Mouse (Mus musculus): ENCODE measurements around the gene Olfr2. TPM values are rescaled to one million over a fixed set of nuclear protein-coding genes. Genes with fewer than 3 reads are reported as not detected.
"Not testable (repeated sequence)": the region's sequence is repeated elsewhere in the genome, so short reads cannot be mapped to it uniquely, and the experiment has no call there.

Olfr2 gene
- not detected in 2 replicates for polyA plus RNA-seq (2015; fragmentation: Nextera tagmentation; extraction: Ambion mirVana)

GRCm38 (mm10) chr7:107005972-107006371, at the start of gene Olfr2:
TSS of gene Olfr2 (minus strand) at chr7:107006072.
- H3K36me3 ChIP-seq: no peaks in the 10 kb centered on the region
- no peak within 1 kb of the TSS for H3K9ac ChIP-seq
- no peaks in the 10 kb centered on the region for H3K4me1 ChIP-seq (replicated peaks)
- H3K9me3 ChIP-seq (replicated peaks): no peaks in the 10 kb centered on the region
- no peak within 1 kb of the TSS for H3K4me3 ChIP-seq
- no peak within 1 kb of the TSS for H3K27ac ChIP-seq
- no peak for ATAC-seq (replicated peaks; ENCODE audit: insufficient number of reproducible peaks, insufficient read depth, low FRiP score, low read depth)
- H3K27me3 ChIP-seq: no peaks in the 10 kb centered on the region
- WGBS: 50% methylated on average over 1 of the region's 1 CpGs
- H3K4me2 ChIP-seq: no peak within 1 kb of the TSS

- ATAC-seq (replicated peaks; ENCODE audit: insufficient number of reproducible peaks, insufficient read depth, low FRiP score, low read depth): no peak
- H3K9me3 ChIP-seq (replicated peaks): no peaks in the 10 kb centered on the region
- H3K9ac ChIP-seq: no peak overlapping the region
- no peaks in the 10 kb centered on the region for H3K27me3 ChIP-seq
- no peaks in the 10 kb centered on the region for H3K36me3 ChIP-seq
- no peaks in the 10 kb centered on the region for H3K4me1 ChIP-seq (replicated peaks)
- no peak overlapping the region for H3K4me3 ChIP-seq
- H3K4me2 ChIP-seq: no peak overlapping the region
- no peak overlapping the region for H3K27ac ChIP-seq
- WGBS: 23% methylated on average over 3 of the region's 3 CpGs
Observed at GRCm38 (mm10) chr7:107047578-107047977, 41.7 kb upstream of the Olfr2 start.

- no peak for ATAC-seq (replicated peaks; ENCODE audit: insufficient number of reproducible peaks, insufficient read depth, low FRiP score, low read depth)
- Histone ChIP-seq H3K9me3 (replicated peaks) (no peaks in the 10 kb centered on the region), H3K27me3 (no peaks in the 10 kb centered on the region), H3K36me3 (no peaks in the 10 kb centered on the region), H3K9ac (no peak overlapping the region), H3K27ac (no peak overlapping the region), H3K4me3 (no peak overlapping the region), H3K4me1 (replicated peaks) (no peaks in the 10 kb centered on the region), H3K4me2 (no peak overlapping the region)
- WGBS: 2% methylated on average over 5 of the region's 5 CpGs
Observed at GRCm38 (mm10) chr7:107045833-107046232, 40.0 kb upstream of the Olfr2 start.

- ATAC-seq (replicated peaks; ENCODE audit: insufficient number of reproducible peaks, insufficient read depth, low FRiP score, low read depth): no peak
Observed at GRCm38 (mm10) chr7:107044407-107044806, 38.5 kb upstream of the Olfr2 start.

GRCm38 (mm10) chr7:107043136-107043535, 37.3 kb upstream of the Olfr2 start:
- Histone ChIP-seq H3K4me1 (replicated peaks) (no peaks in the 10 kb centered on the region), H3K4me3 (no peak overlapping the region), H3K36me3 (no peaks in the 10 kb centered on the region), H3K4me2 (no peak overlapping the region), H3K27ac (no peak overlapping the region), H3K27me3 (no peaks in the 10 kb centered on the region), H3K9me3 (replicated peaks) (no peaks in the 10 kb centered on the region), H3K9ac (no peak overlapping the region)
- WGBS: 78% methylated on average over 3 of the region's 3 CpGs
- no peak for ATAC-seq (replicated peaks; ENCODE audit: insufficient number of reproducible peaks, insufficient read depth, low FRiP score, low read depth)

More at GRCm38 (mm10) chr7:107044407-107044806, 38.5 kb upstream of the Olfr2 start:
- H3K27ac ChIP-seq: no peak overlapping the region
- H3K27me3 ChIP-seq: no peaks in the 10 kb centered on the region
- no peak overlapping the region for H3K4me3 ChIP-seq
- H3K4me2 ChIP-seq: no peak overlapping the region
- WGBS: 46% methylated on average over 1 of the region's 1 CpGs
- no peaks in the 10 kb centered on the region for H3K4me1 ChIP-seq (replicated peaks)
- no peak overlapping the region for H3K9ac ChIP-seq
- H3K9me3 ChIP-seq (replicated peaks): no peaks in the 10 kb centered on the region
- no peaks in the 10 kb centered on the region for H3K36me3 ChIP-seq

GRCm38 (mm10) chr7:107039934-107040563, 34.2 kb upstream of the Olfr2 start:
- Histone ChIP-seq H3K27me3 (no peaks in the 10 kb centered on the region), H3K9ac (no peak overlapping the region), H3K4me3 (no peak overlapping the region), H3K36me3 (no peaks in the 10 kb centered on the region), H3K4me1 (replicated peaks) (no peaks in the 10 kb centered on the region), H3K9me3 (replicated peaks) (no peaks in the 10 kb centered on the region), H3K27ac (no peak overlapping the region), H3K4me2 (no peak overlapping the region)
- no peak for ATAC-seq (replicated peaks; ENCODE audit: insufficient number of reproducible peaks, insufficient read depth, low FRiP score, low read depth)
- WGBS: 54% methylated on average over 2 of the region's 2 CpGs

GRCm38 (mm10) chr7:107030874-107031273, 25.0 kb upstream of the Olfr2 start, which contains the start of gene Olfr713:
TSS of gene Olfr713 (plus strand) at chr7:107031174.
- no peaks in the 10 kb centered on the region for H3K4me1 ChIP-seq (replicated peaks)

GRCm38 (mm10) chr7:107004169-107004568, 1.7 kb downstream of the Olfr2 start:
- WGBS: 21% methylated on average over 3 of the region's 3 CpGs
- H3K36me3 ChIP-seq: no peaks in the 10 kb centered on the region
- ATAC-seq (replicated peaks; ENCODE audit: insufficient number of reproducible peaks, insufficient read depth, low FRiP score, low read depth): no peak
- H3K4me2 ChIP-seq: no peak overlapping the region
- no peak overlapping the region for H3K27ac ChIP-seq
- no peak overlapping the region for H3K9ac ChIP-seq
- H3K27me3 ChIP-seq: no peaks in the 10 kb centered on the region
- no peak overlapping the region for H3K4me3 ChIP-seq
- H3K9me3 ChIP-seq (replicated peaks): no peaks in the 10 kb centered on the region
- H3K4me1 ChIP-seq (replicated peaks): no peaks in the 10 kb centered on the region

More at GRCm38 (mm10) chr7:107030874-107031273, 25.0 kb upstream of the Olfr2 start, which contains the start of gene Olfr713:
- Histone ChIP-seq H3K9me3 (replicated peaks) (no peaks in the 10 kb centered on the region), H3K27me3 (no peaks in the 10 kb centered on the region), H3K36me3 (no peaks in the 10 kb centered on the region), H3K9ac (no peak within 1 kb of the TSS), H3K27ac (no peak within 1 kb of the TSS), H3K4me2 (no peak within 1 kb of the TSS), H3K4me3 (no peak within 1 kb of the TSS)
- ATAC-seq (replicated peaks; ENCODE audit: insufficient number of reproducible peaks, insufficient read depth, low FRiP score, low read depth): no peak
- WGBS: 79% methylated on average over 1 of the region's 1 CpGs

- no peaks in the 10 kb centered on the region for H3K27me3 ChIP-seq
- H3K9me3 ChIP-seq (replicated peaks): no peaks in the 10 kb centered on the region
- H3K4me1 ChIP-seq (replicated peaks): no peaks in the 10 kb centered on the region
- H3K9ac ChIP-seq: no peak overlapping the region
- no peak for ATAC-seq (replicated peaks; ENCODE audit: insufficient number of reproducible peaks, insufficient read depth, low FRiP score, low read depth)
- H3K4me3 ChIP-seq: no peak overlapping the region
- H3K4me2 ChIP-seq: no peak overlapping the region
- no peak overlapping the region for H3K27ac ChIP-seq
- WGBS: 79% methylated on average over 7 of the region's 7 CpGs
- no peaks in the 10 kb centered on the region for H3K36me3 ChIP-seq
Observed at GRCm38 (mm10) chr7:107000798-107001197, 5.1 kb downstream of the Olfr2 start.

- ATAC-seq (replicated peaks; ENCODE audit: insufficient number of reproducible peaks, insufficient read depth, low FRiP score, low read depth): no peak
Observed at GRCm38 (mm10) chr7:106985236-106985635, 20.6 kb downstream of the Olfr2 start.

GRCm38 (mm10) chr7:106975353-106975752, 30.5 kb downstream of the Olfr2 start, which contains the start of gene Olfr711:
TSS of gene Olfr711 (minus strand) at chr7:106975453.
- no peaks in the 10 kb centered on the region for H3K9me3 ChIP-seq (replicated peaks)
- no peak for ATAC-seq (replicated peaks; ENCODE audit: insufficient number of reproducible peaks, insufficient read depth, low FRiP score, low read depth)
- H3K4me1 ChIP-seq (replicated peaks): no peaks in the 10 kb centered on the region
- no peaks in the 10 kb centered on the region for H3K27me3 ChIP-seq
- no peak within 1 kb of the TSS for H3K4me3 ChIP-seq
- H3K9ac ChIP-seq: no peak within 1 kb of the TSS
- H3K27ac ChIP-seq: no peak within 1 kb of the TSS
- H3K36me3 ChIP-seq: no peaks in the 10 kb centered on the region
- WGBS: 52% methylated on average over 1 of the region's 1 CpGs
- no peak within 1 kb of the TSS for H3K4me2 ChIP-seq

More at GRCm38 (mm10) chr7:106985236-106985635, 20.6 kb downstream of the Olfr2 start:
- H3K9ac ChIP-seq: no peak overlapping the region
- H3K36me3 ChIP-seq: no peaks in the 10 kb centered on the region
- no peaks in the 10 kb centered on the region for H3K9me3 ChIP-seq (replicated peaks)
- no peaks in the 10 kb centered on the region for H3K4me1 ChIP-seq (replicated peaks)
- no peaks in the 10 kb centered on the region for H3K27me3 ChIP-seq
- no peak overlapping the region for H3K27ac ChIP-seq
- H3K4me3 ChIP-seq: no peak overlapping the region
- H3K4me2 ChIP-seq: no peak overlapping the region
- WGBS: 83% methylated on average over 3 of the region's 3 CpGs

- not testable (repeated sequence) for ATAC-seq (replicated peaks; ENCODE audit: insufficient number of reproducible peaks, insufficient read depth, low FRiP score, low read depth); H3K36me3 ChIP-seq
Observed at GRCm38 (mm10) chr7:106967503-106967902, 38.4 kb downstream of the Olfr2 start.

More at GRCm38 (mm10) chr7:106967503-106967902, 38.4 kb downstream of the Olfr2 start:
- not testable (repeated sequence) for H3K27me3 ChIP-seq; H3K4me3 ChIP-seq; H3K9ac ChIP-seq; H3K27ac ChIP-seq; H3K4me1 ChIP-seq (replicated peaks); H3K9me3 ChIP-seq (replicated peaks); H3K4me2 ChIP-seq

Measured in heart, embryonic 15.5 days (tissue).